Comparison of ENCODE assay signal across 8 mouse cellular contexts in genomic region chr12:20233454-20233831, GRCm38 (mm10).
DNase-seq lines count a peak whose midpoint lies in the region; ATAC-seq lines count a peak whose summit lies in the region.

No protein-coding gene starts in this region.

- no peaks in the 10 kb centered on the region for H3K27me3 ChIP-seq in kidney, embryonic 16.5 days (ENCODE audit: insufficient read depth, low read length)
- peaks cover 50% of the 10 kb centered on the region for H3K27me3 ChIP-seq in embryonic facial prominence, embryonic 10.5 days (replicated peaks; ENCODE audit: low read depth, poor library complexity, severe bottlenecking)
- 0 out of 2 replicates have a peak, but pooled peaks cover 3% of the 10 kb centered on the region for H3K27me3 ChIP-seq in intestine, embryonic 15.5 days (replicated peaks)

- 66% methylated on average over 17 of the region's 17 CpGs for WGBS in kidney, embryonic 16.5 days
- 69% methylated on average over 17 of the region's 17 CpGs for WGBS in embryonic facial prominence, embryonic 10.5 days
- WGBS in intestine, embryonic 15.5 days = 65% methylated on average over 17 of the region's 17 CpGs

- no peaks in the 10 kb centered on the region for H3K4me1 ChIP-seq in kidney, embryonic 16.5 days (ENCODE audit: insufficient read depth, low read length)
- H3K4me1 ChIP-seq in embryonic facial prominence, embryonic 10.5 days = no peaks in the 10 kb centered on the region
- H3K4me1 ChIP-seq in intestine, embryonic 15.5 days (replicated peaks) = no peaks in the 10 kb centered on the region

- DNase-seq in kidney, adult 8-10 months = no peak
- peak; percentile 30 for DNase-seq in embryonic facial prominence, embryonic 10.5 days (ENCODE audit: low spot score)
- DNase-seq in naive thymus-derived CD4-positive, alpha-beta T cell, adult 2 months (ENCODE audit: low read depth) = peak; percentile 2
- no peak for DNase-seq in adrenal gland, adult 2 months
- no peak for DNase-seq in gastrocnemius, postnatal 25 days

- H3K9me3 ChIP-seq in kidney, embryonic 16.5 days (ENCODE audit: low read length) = peaks cover 61% of the 10 kb centered on the region
- H3K9me3 ChIP-seq in embryonic facial prominence, embryonic 10.5 days = peaks cover 70% of the 10 kb centered on the region
- H3K9me3 ChIP-seq in intestine, embryonic 15.5 days = peaks cover 49% of the 10 kb centered on the region

- no peak overlapping the region for H3K9ac ChIP-seq in kidney, embryonic 16.5 days (replicated peaks; ENCODE audit: low read length)
- no peak overlapping the region for H3K9ac ChIP-seq in intestine, embryonic 15.5 days

- peaks cover 29% of the 10 kb centered on the region for H3K36me3 ChIP-seq in kidney, embryonic 16.5 days (ENCODE audit: insufficient read depth, low read length)
- peaks cover 54% of the 10 kb centered on the region for H3K36me3 ChIP-seq in embryonic facial prominence, embryonic 10.5 days (replicated peaks)
- peaks cover 19% of the 10 kb centered on the region for H3K36me3 ChIP-seq in intestine, embryonic 15.5 days

- no peak overlapping the region for H3K4me2 ChIP-seq in kidney, embryonic 16.5 days (replicated peaks; ENCODE audit: low read depth, low read length)
- H3K4me2 ChIP-seq in intestine, embryonic 15.5 days (replicated peaks) = no peak overlapping the region

- no peak overlapping the region for H3K27ac ChIP-seq in kidney, embryonic 16.5 days (ENCODE audit: low read length)
- no peak overlapping the region for H3K27ac ChIP-seq in embryonic facial prominence, embryonic 10.5 days (replicated peaks)
- H3K27ac ChIP-seq in intestine, embryonic 15.5 days = no peak overlapping the region

- peak; percentile 33; the same call in 1 of the 2 replicates for ATAC-seq in kidney, embryonic 16.5 days (ENCODE audit: low FRiP score, low TSS enrichment)
- ATAC-seq in intestine, embryonic 15.5 days = peak; percentile 41
- ATAC-seq in inflammation-experienced regulatory T-cells, adult 6 months = no peak

- H3K4me3 ChIP-seq in kidney, embryonic 16.5 days (ENCODE audit: low read length) = no peak overlapping the region
- no peak overlapping the region for H3K4me3 ChIP-seq in embryonic facial prominence, embryonic 10.5 days
- H3K4me3 ChIP-seq in intestine, embryonic 15.5 days (replicated peaks) = no peak overlapping the region

Comparison
In these comparisons a context has a peak if more than half of its experiments do, and no peak if none do; other contexts are left out.
1. DNase-seq: peak in embryonic facial prominence, embryonic 10.5 days (single experiment) and naive thymus-derived CD4-positive, alpha-beta T cell, adult 2 months (single experiment); none in kidney, adult 8-10 months (0 of 2), adrenal gland, adult 2 months (single experiment) and gastrocnemius, postnatal 25 days (single experiment).